In the genomic region with DNA sequence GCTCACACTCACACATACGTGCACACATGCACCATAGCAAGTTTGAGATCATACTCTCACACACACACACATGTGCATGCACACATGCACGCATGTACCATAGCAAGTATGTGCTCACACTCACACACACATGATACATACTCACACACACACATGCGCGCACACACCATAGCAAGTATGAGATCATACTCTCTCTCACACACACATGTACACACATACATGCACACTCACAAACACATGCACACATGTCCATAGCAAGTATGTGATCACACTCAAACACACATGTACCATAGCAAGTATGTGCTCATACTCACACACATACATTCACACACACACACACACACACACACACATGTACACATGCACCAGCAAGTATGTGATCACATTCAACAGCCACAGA, we compare ENCODE assay signal across 24 mouse cellular contexts.
"Had no signal": no experiment of that assay in that cellular context is flagged by ENCODE, and none has a peak within 500 bp of the region (broad histone marks: within the 10 kb centered on the region; RNA-seq: fewer than 3 reads in every experiment).

No protein-coding gene starts in this region.

- H3K27me3 ChIP-seq: heart, embryonic 12.5 days; hindbrain, embryonic 12.5 days; intestine, embryonic 15.5 days had no signal

- H3K9me3 ChIP-seq: heart, embryonic 10.5 days; hindbrain, embryonic 10.5 days; hindbrain, embryonic 12.5 days; intestine, embryonic 15.5 days; limb, embryonic 10.5 days; limb, embryonic 12.5 days had no signal

- ATAC-seq: hindbrain, embryonic 16.5 days; inflammation-experienced regulatory T-cells, adult 6 months; intestine, embryonic 15.5 days; intestine, postnatal 0 days had no signal

- H3K4me2 ChIP-seq: heart, embryonic 12.5 days; hindbrain, embryonic 12.5 days; intestine, embryonic 15.5 days; limb, embryonic 12.5 days had no signal

- DNase-seq: gastrocnemius, adult 2 months; gastrocnemius, postnatal 10 days; gastrocnemius, postnatal 25 days; heart, adult 18-20 months; heart, postnatal 10 days; heart, postnatal 4 days; kidney, adult 18-20 months; kidney, adult 8-10 months; kidney, postnatal 10 days; kidney, postnatal 25 days; kidney, postnatal 4 days; liver had no signal

- H3K9ac ChIP-seq: heart, embryonic 12.5 days; hindbrain, embryonic 12.5 days; intestine, embryonic 15.5 days; limb, embryonic 12.5 days had no signal

- H3K4me3 ChIP-seq: gastrocnemius, adult 2 months; heart, embryonic 10.5 days; heart, embryonic 12.5 days; hindbrain, embryonic 10.5 days; hindbrain, embryonic 12.5 days; intestine, embryonic 15.5 days; layer of hippocampus, adult 2 months; left cerebral cortex, adult 2 months; limb, embryonic 10.5 days; limb, embryonic 12.5 days had no signal

- H3K36me3 ChIP-seq: heart, embryonic 10.5 days; heart, embryonic 12.5 days; hindbrain, embryonic 10.5 days; hindbrain, embryonic 12.5 days; intestine, embryonic 15.5 days; limb, embryonic 10.5 days; limb, embryonic 12.5 days had no signal

- H3K4me1 ChIP-seq: limb, embryonic 12.5 days had no signal

- H3K27ac ChIP-seq: gastrocnemius, adult 2 months; heart, embryonic 10.5 days; hindbrain, embryonic 10.5 days; hindbrain, embryonic 12.5 days; intestine, embryonic 15.5 days; layer of hippocampus, adult 2 months; left cerebral cortex, adult 2 months; limb, embryonic 10.5 days; limb, embryonic 12.5 days had no signal
